Mouse (Mus musculus) embryonic facial prominence, embryonic 12.5 days (tissue): ENCODE measurements around the gene Car11. TPM values are rescaled to one million over a fixed set of nuclear protein-coding genes. Genes with fewer than 3 reads are reported as not detected.
"Not testable (repeated sequence)": the region's sequence is repeated elsewhere in the genome, so short reads cannot be mapped to it uniquely, and the experiment has no call there.

ENCODE experiments used
- ATAC-seq: fragments of 200-750 bp; cut with Nextera tagmentation; 2 replicates; pipeline ENCODE4 v1.8.0; 2017; ENCODE audit not compliant: insufficient number of reproducible peaks, insufficient read depth, low FRiP score, low TSS enrichment
- H3K27ac ChIP-seq: fragments of 300-500 bp; sonication (generic); 2 replicates; pipeline ENCODE4 v1.5.1; 2016; ENCODE audit warnings: mild to moderate bottlenecking
- H3K27me3 ChIP-seq: fragments of 300-500 bp; sonication (generic); 2 replicates; pipeline ENCODE4 v1.6.1; 2016; ENCODE audit warnings: mild to moderate bottlenecking, moderate library complexity
- H3K36me3 ChIP-seq: fragments of 300-500 bp; sonication (generic); 2 replicates; pipeline ENCODE4 v1.6.1; 2016; ENCODE audit warnings: mild to moderate bottlenecking
- H3K4me1 ChIP-seq: fragments of 300-500 bp; sonication (generic); 2 replicates; pipeline ENCODE4 v1.6.1; 2016
- H3K4me2 ChIP-seq: fragments of 300-500 bp; sonication (generic); replicated peaks from 2 replicates; pipeline ENCODE4 v1.6.1; 2016; ENCODE audit warnings: mild to moderate bottlenecking, moderate library complexity
- H3K4me3 ChIP-seq: fragments of 300-500 bp; sonication (generic); 2 replicates; pipeline ENCODE4 v1.5.1; 2016; ENCODE audit warnings: mild to moderate bottlenecking
- H3K9ac ChIP-seq: fragments of 300-500 bp; sonication (generic); 2 replicates; pipeline ENCODE4 v1.6.1; 2016; ENCODE audit warnings: mild to moderate bottlenecking, moderate library complexity
- H3K9me3 ChIP-seq: fragments of 300-500 bp; sonication (generic); 2 replicates; pipeline ENCODE4 v1.6.1; 2016; ENCODE audit warnings: mild to moderate bottlenecking, moderate library complexity
- WGBS: fragments of 180-500 bp; shearing (Covaris S2); methylation state at CpG from one replicate; pipeline ENCODE4 v1.1.7; 2016; 5-methylcytosine and 5-hydroxymethylcytosine counted together
- polyA plus RNA-seq: library from polyadenylated mRNA; unstranded; fragments of >200 nt; fragmentation: Nextera tagmentation; extraction: Ambion mirVana; gene quantifications from 2 replicates; pipeline ENCODE4 v1.2.1, GENCODE M21; 2016

Car11 gene
- polyA plus RNA-seq = 11.5 and 14.1 TPM in 2 replicates

DNA sequence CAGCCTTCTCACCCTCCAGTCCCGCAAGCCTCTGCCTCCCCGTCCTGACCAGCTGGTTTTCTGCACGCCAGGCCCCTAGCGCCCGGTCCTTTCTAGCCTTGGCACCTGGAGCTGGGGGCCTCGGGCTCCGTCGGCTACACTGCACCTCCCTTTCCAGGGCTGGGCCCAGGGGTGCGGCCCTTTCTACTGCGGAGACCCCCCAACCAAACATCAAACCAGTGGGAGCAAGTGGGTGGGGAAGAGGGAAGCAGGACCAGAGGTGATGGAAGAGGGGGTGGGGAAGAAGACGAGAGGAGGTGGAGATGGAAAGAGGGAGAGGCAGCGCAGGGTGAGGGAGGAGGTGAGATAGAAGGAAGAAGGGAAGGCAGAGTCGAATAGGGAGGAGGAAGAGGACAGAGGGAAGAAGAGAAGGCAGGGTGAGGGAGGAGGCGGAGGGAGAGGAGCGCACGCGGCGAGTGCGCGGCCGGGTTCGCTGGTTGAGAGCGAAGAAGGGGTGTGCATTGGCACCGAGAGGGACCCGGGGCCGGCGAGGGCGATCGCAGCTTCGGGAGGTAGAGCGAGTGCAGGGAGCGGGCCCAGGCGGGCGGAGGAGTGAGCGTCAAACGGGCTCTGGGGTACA lies at the start of gene Car11:
TSS of gene Car11 (plus strand) at position 321 of the 619 bp plus-strand sequence.
- Histone ChIP-seq H3K4me3 (peak within 1 kb of the TSS; percentile 43), H3K4me2 (peak within 1 kb of the TSS; percentile 89), H3K36me3 (no peaks in the 10 kb centered on the region), H3K9me3 (no peaks in the 10 kb centered on the region), H3K4me1 (peaks cover 41% of the 10 kb centered on the region), H3K27me3 (peaks cover 26% of the 10 kb centered on the region), H3K27ac (0 out of 2 replicates have a peak within 1 kb of the TSS, but pooled peaks have one; percentile 60), H3K9ac (peak within 1 kb of the TSS; percentile 53)
- WGBS = 2% methylated on average over 36 of the region's 36 CpGs
- no peak for ATAC-seq

DNA sequence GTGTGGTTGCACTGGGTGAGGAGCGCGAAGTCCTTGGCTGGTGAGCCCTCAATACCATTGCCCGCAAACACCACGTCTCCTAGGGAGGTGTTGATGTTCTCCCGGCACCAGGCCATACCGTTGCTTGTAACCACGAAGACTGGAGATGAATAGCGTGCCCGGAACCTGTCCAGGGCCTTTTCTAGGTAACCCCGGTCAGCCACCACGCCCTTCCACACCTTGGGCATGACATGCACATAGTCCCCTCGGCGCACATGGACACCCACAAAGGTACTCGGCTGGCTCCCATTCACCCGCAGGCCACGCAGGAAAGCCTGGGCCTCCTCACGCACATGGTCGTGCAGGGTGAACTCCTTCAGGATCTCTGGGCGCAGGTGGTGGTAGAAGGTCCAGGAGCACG lies 49.2 kb upstream of the Car11 start:
- not testable (repeated sequence) for H3K36me3 ChIP-seq, H3K4me3 ChIP-seq, H3K27ac ChIP-seq, H3K4me1 ChIP-seq, H3K27me3 ChIP-seq, ATAC-seq, H3K9me3 ChIP-seq, H3K9ac ChIP-seq, H3K4me2 ChIP-seq
- 94% methylated on average over 20 of the region's 20 CpGs for WGBS

DNA sequence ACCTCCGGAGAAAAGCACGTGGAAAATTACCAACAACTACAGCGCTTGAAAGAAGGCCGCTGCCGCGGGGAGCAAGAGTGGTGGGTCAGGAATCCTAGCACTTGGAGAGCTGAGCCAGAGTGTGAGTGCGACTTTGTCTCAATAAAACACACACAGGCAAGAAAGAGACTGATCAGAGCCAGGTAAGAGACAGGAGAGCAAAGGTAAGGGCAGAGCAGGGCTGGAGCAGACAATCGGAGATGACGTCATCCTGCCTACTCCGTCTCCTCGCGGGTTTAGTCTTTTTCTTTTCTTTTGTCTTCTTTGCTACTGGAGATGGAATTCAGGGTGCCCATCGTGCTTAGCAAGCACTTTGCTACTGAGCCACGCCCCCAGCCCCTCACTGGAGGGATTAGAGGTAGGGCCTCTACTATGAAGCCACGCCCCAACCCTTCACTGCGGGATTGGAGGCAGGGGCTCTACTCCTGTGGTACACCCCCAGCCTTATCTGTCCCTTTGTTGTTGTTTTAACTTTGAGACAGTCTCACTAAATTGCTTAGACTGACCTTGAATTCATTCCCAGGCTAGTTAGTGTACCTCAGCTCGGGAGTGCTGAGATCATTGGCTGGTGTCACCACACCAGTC lies 45.1 kb upstream of the Car11 start:
- H3K36me3 ChIP-seq = no peaks in the 10 kb centered on the region
- H3K4me2 ChIP-seq = peak overlapping the region; percentile 28; the same call in 1 of the 2 replicates
- peaks cover 3% of the 10 kb centered on the region; the same call in 1 of the 2 replicates for H3K9me3 ChIP-seq
- WGBS = 29% methylated on average over 17 of the region's 17 CpGs
- ATAC-seq = no peak
- peaks cover 13% of the 10 kb centered on the region for H3K4me1 ChIP-seq
- H3K4me3 ChIP-seq = no peak overlapping the region
- H3K27me3 ChIP-seq = no peaks in the 10 kb centered on the region
- no peak overlapping the region; the same call in 1 of the 2 replicates for H3K27ac ChIP-seq
- no peak overlapping the region for H3K9ac ChIP-seq

DNA sequence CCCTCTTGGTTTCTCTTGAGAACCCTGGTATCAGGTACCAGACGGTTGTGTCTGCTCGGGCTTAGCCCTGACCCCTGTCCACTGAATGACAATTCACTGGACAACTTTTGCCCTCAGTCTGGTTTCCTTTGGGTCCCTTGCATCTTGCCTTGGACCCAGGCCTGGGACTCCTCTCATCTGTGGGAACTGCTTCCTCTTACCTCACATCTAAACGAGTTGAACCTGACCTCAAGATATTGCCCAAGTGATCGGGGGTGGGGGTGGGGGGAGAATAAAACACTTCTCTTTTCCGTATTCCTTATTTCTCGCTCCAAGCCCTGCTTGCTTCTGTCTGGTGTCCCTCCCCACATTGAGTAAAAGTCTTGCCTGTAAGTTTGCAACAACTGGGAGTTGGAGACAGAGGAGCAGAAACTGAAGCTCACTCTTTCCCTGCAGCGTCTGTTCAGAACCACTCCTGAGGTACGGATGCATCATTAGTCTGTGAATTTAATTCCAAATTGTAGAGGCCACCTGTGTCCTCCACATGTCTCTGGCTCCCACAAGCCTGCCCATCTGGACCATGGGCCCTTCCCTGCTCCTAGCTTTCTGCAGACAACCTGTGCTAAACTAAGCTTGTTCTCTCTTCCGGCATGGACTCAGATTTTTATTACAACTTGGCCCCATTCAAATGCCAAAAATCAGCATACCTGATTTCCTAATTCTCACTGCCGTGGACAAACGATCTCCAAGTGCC lies 38.7 kb upstream of the Car11 start:
- ATAC-seq = no peak
- WGBS = 85% methylated on average over 11 of the region's 11 CpGs
- no peak overlapping the region for H3K4me3 ChIP-seq

DNA sequence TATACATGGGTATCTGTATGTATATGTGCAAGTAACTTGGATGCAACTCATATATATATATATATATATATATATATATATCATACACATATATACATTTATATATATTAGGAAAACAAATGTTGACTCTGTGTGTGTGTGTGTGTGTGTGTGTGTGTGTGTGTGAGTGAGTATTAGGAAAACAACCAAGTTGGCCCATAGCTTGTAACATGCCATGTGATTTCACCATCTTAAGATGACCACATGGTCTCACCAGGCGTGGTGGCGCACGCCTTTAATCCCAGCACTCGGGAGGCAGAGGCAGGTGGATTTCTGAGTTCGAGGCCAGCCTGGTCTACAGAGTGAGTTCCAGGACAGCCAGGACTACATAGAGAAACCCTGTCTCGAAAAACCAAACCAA lies 37.9 kb upstream of the Car11 start:
- H3K4me1 ChIP-seq = peaks cover 13% of the 10 kb centered on the region
- not testable (repeated sequence) for H3K36me3 ChIP-seq, H3K4me3 ChIP-seq, H3K4me2 ChIP-seq, H3K27me3 ChIP-seq, H3K9me3 ChIP-seq, H3K27ac ChIP-seq, ATAC-seq, H3K9ac ChIP-seq
- 91% methylated on average over 6 of the region's 6 CpGs for WGBS

More for the DNA sequence above, 38.7 kb upstream of the Car11 start:
- Histone ChIP-seq H3K27ac (no peak overlapping the region), H3K9ac (no peak overlapping the region), H3K9me3 (peaks cover 3% of the 10 kb centered on the region; the same call in 1 of the 2 replicates), H3K4me2 (no peak overlapping the region), H3K4me1 (peaks cover 20% of the 10 kb centered on the region), H3K36me3 (no peaks in the 10 kb centered on the region), H3K27me3 (no peaks in the 10 kb centered on the region)

DNA sequence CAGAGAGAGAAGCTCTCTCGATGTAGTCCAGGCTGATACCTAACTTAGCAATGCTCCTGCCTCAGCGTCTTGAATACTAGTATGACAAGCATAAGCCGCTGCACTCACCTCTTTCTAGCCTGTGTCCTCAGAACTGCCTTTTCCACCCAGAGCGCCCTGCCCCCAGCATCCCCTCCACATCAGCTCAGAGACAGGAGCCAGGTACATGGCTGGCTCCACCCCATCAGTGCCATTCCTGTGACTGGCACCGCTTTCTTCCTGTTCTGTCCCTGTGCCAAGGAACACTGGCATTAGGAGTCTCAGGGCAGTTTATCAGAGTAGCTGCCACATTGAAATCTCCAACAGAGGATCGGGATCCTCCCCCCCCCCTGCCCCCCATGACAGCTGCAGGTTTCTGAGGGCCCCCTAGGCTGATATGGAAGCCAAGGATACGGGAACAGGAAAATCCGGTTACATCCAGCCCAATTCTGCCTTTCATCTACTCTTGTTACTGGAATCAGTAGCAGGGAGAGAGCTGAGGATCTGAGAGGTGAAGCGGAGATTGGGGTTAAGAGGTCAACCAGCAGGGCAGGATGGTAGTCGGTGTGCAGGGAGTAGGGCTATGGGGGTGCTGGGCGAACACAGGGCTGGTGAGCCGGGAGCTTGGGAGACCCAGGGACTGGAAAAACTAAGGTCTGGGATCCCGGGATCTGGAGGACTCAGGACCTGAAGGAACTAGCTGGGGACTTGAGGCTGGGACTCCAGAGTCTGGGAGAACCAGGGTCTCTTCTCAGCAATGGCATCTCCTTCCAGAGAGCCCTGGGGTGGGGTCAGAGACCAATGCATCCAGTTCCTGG lies 34.1 kb upstream of the Car11 start:
- no peak overlapping the region for H3K4me3 ChIP-seq
- no peaks in the 10 kb centered on the region for H3K36me3 ChIP-seq
- no peak overlapping the region for H3K4me2 ChIP-seq
- no peak for ATAC-seq
- no peak overlapping the region for H3K9ac ChIP-seq
- no peaks in the 10 kb centered on the region for H3K9me3 ChIP-seq
- peaks cover 13% of the 10 kb centered on the region for H3K4me1 ChIP-seq
- WGBS = 46% methylated on average over 13 of the region's 13 CpGs
- no peak overlapping the region for H3K27ac ChIP-seq
- H3K27me3 ChIP-seq = no peaks in the 10 kb centered on the region

DNA sequence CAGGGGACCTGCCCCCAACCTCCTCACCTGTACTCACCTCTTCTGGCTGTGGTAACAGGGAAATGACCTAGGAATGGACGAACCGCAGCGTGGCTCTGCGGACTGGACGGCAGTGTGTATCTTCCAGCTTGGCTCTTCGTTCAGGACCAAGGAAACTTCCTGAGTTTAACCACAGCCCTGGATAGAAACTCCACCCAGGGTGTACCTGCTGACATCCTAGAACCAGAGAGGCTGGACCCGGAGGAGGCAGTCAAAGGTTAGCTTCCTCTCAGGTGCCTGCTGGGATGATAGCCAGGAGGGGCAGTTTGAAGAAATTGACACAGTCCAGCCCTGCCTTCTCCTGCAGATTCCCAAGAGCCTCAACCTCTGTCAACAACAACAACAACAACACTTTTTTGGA lies 33.5 kb upstream of the Car11 start, which contains the start of gene Fut2:
TSS of gene Fut2 (minus strand) at position 234 of the 400 bp plus-strand sequence.
- no peak within 1 kb of the TSS for H3K4me3 ChIP-seq
- H3K27ac ChIP-seq = no peak within 1 kb of the TSS
- no peaks in the 10 kb centered on the region for H3K36me3 ChIP-seq
- no peaks in the 10 kb centered on the region for H3K9me3 ChIP-seq
- no peaks in the 10 kb centered on the region for H3K27me3 ChIP-seq
- no peak within 1 kb of the TSS for H3K9ac ChIP-seq
- no peak within 1 kb of the TSS for H3K4me2 ChIP-seq
- WGBS = 80% methylated on average over 7 of the region's 7 CpGs
- peaks cover 13% of the 10 kb centered on the region for H3K4me1 ChIP-seq
- no peak for ATAC-seq

DNA sequence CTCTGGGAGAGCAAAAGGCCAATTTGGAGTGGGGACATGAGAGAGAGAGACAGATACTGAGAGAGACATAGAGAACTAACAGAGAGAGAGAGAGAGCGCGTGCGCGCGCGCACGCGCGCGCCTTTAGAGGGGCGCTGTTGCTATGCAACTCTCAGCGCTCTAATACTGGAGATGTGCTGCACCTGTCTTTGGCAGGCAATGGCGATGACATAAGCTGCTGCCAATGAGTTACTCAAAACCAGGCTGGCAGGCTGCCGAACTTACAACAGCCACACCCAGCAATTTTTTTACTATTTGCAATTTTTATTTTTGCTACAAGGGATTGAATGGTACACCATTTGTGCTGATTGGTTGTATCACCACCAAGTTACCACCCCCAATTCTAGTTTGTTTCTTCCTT lies 31.9 kb upstream of the Car11 start:
- no peak overlapping the region for H3K27ac ChIP-seq
- no peak overlapping the region for H3K4me3 ChIP-seq
- H3K36me3 ChIP-seq = no peaks in the 10 kb centered on the region
- H3K27me3 ChIP-seq = no peaks in the 10 kb centered on the region
- peaks cover 13% of the 10 kb centered on the region for H3K4me1 ChIP-seq
- H3K4me2 ChIP-seq = no peak overlapping the region
- no peak overlapping the region for H3K9ac ChIP-seq
- no peak for ATAC-seq
- 67% methylated on average over 14 of the region's 14 CpGs for WGBS
- no peaks in the 10 kb centered on the region for H3K9me3 ChIP-seq

DNA sequence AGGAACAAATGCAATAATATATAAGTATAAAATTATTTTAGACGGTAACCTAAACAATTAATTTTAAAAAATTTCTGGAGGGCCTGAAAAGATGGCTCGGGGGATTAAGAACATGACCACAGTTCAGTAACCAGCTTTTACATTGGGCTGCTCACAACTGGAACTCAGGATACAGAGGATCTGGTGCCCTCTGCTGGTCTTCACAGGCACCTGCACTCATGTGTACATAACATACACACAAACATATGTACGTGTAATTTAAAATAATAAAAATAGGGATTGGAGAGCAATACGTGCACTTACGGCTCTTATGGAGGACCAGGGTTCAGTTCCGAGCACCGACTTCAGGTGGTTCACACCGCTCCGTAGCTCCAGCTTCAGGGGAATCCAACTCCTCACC lies 30.7 kb upstream of the Car11 start:
- 97% methylated on average over 9 of the region's 9 CpGs for WGBS
- Histone ChIP-seq H3K4me3 (no peak overlapping the region), H3K36me3 (no peaks in the 10 kb centered on the region), H3K27me3 (no peaks in the 10 kb centered on the region), H3K4me2 (no peak overlapping the region), H3K4me1 (peaks cover 13% of the 10 kb centered on the region), H3K27ac (no peak overlapping the region), H3K9me3 (no peaks in the 10 kb centered on the region), H3K9ac (no peak overlapping the region)
- ATAC-seq = no peak

DNA sequence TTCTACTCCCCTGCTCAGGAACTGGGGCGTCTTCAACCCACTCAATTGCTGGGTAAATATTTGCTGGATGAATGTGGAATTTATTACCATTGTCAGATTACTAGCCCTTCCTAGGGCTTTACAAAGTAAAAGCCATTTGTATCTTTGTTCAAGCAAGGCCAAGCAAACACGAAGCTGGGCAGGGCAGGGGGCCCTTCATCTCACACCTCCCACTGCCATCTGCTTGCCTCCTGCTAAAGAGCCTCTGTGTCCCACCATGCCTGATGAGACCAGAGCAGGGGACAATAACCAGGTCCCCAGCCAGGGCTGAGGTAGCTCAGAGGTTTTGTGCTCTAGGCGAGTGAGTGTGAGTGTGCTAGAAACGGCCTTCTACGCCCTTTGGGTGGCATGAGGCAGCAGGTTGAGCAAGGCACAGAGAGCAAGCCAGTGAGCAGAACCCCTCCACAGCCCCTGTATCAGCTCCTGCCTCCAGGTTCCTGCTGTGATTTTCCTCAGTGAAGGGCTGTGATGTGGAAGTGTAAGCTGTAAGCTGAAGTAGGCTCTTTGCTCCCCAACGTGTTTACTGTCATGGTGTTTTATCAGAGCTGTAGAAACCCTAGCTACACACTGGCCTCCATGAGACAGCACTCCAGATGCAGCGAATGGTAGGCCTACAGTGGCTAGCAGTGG lies 21.9 kb upstream of the Car11 start:
- Histone ChIP-seq H3K36me3 (no peaks in the 10 kb centered on the region), H3K27ac (no peak overlapping the region), H3K9me3 (no peaks in the 10 kb centered on the region), H3K4me3 (no peak overlapping the region), H3K27me3 (0 out of 2 replicates have a peak, but pooled peaks cover 2% of the 10 kb centered on the region), H3K4me2 (no peak overlapping the region), H3K4me1 (no peaks in the 10 kb centered on the region), H3K9ac (no peak overlapping the region)
- 77% methylated on average over 7 of the region's 7 CpGs for WGBS
- no peak for ATAC-seq

DNA sequence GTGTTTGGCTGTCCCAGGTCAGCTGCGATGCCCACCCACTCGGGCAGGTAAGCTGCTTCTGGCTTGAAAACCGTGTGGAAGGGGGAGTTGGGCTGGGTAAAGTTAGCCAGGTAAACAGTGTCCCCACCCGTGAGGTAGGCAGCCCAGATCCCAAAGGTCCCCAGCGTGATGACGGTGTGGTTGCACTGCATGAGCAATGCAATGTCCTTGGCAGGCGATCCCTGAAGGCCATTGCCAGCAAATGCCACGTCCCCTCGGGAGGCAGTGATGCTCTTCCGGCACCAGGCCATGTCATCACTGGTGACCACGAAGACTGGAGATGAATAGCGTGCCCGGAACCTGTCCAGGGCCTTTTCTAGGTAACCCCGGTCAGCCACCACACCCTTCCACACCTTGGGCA lies 21.1 kb upstream of the Car11 start:
- H3K9ac ChIP-seq = no peak overlapping the region
- 91% methylated on average over 14 of the region's 14 CpGs for WGBS
- no peak overlapping the region for H3K27ac ChIP-seq
- H3K4me1 ChIP-seq = no peaks in the 10 kb centered on the region; the same call in 1 of the 2 replicates
- no peak overlapping the region for H3K4me2 ChIP-seq
- H3K27me3 ChIP-seq = 0 out of 2 replicates have a peak, but pooled peaks cover 2% of the 10 kb centered on the region
- no peaks in the 10 kb centered on the region for H3K9me3 ChIP-seq
- ATAC-seq = no peak
- no peak overlapping the region for H3K4me3 ChIP-seq
- no peaks in the 10 kb centered on the region for H3K36me3 ChIP-seq
